Mouse (Mus musculus): ENCODE data around the gene Kalrn. TPM values are rescaled to one million over a fixed set of nuclear protein-coding genes. Genes with fewer than 3 reads are reported as not detected.

Gene Kalrn
- polyA plus RNA-seq, 1 experiment: 1.5 TPM

GRCm38 (mm10) chr16:34294568-34294967, 278.8 kb downstream of the Kalrn start:
- H3K27ac ChIP-seq (replicated peaks; ENCODE audit: low read depth, low read length): no peak overlapping the region
- no peak overlapping the region for H3K4me3 ChIP-seq (ENCODE audit: insufficient read depth, low read depth, low read length)
- no peaks in the 10 kb centered on the region for H3K4me1 ChIP-seq (ENCODE audit: control insufficient read depth, insufficient read depth, insufficient read length, low read length)

DNA sequence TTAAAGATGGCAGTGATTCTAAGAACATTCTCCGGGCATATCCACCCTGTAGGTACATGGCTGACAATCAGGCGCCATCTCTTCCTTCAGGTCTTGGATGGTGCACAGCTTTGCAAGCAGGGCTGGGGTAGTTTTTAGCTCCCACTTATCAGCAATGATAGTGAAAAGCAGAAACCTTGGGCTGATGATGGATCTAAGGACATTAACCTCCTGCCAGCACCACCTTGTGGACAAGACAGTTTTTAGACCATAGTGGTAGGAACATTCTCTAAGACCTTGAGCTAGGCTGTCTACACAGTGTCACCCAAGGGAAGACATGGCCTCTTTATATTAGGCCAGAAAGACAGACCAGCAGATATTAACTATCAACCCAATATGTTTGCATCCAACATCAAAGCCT, 279.7 kb downstream of the Kalrn start:
- Histone ChIP-seq H3K27ac (replicated peaks; ENCODE audit: low read depth, low read length) (no peak overlapping the region), H3K4me3 (ENCODE audit: insufficient read depth, low read depth, low read length) (no peak overlapping the region), H3K4me1 (ENCODE audit: control insufficient read depth, insufficient read depth, insufficient read length, low read length) (no peaks in the 10 kb centered on the region)

GRCm38 (mm10) chr16:34289583-34289982, 283.7 kb downstream of the Kalrn start:
- H3K27ac ChIP-seq (replicated peaks; ENCODE audit: low read depth, low read length): no peak overlapping the region
- no peaks in the 10 kb centered on the region for H3K4me1 ChIP-seq (ENCODE audit: control insufficient read depth, insufficient read depth, insufficient read length, low read length)
- H3K4me3 ChIP-seq (ENCODE audit: insufficient read depth, low read depth, low read length): no peak overlapping the region

DNA sequence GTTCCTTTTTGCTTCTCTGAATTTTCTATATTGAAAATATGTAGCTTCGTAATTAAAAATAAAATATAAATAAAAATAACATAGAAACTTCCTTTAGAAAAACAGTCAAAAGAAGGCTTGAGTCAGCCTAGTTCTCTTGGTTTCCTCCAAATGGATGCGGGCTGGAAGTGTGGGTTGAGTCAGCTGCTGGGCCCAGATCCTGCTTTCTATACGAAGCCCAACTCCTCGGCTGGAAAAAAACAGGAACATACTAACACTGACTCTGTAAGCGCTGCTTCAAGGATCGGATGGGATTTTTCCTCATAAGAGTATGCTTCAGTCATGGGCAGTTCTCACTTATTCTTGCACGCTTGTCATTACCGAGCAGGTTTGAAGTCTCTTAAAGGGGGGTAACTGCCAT, 291.3 kb downstream of the Kalrn start:
- no peaks in the 10 kb centered on the region for H3K4me1 ChIP-seq (ENCODE audit: control insufficient read depth, insufficient read depth, insufficient read length, low read length)
- no peak overlapping the region for H3K27ac ChIP-seq (replicated peaks; ENCODE audit: low read depth, low read length)
- H3K4me3 ChIP-seq (ENCODE audit: insufficient read depth, low read depth, low read length): no peak overlapping the region

DNA sequence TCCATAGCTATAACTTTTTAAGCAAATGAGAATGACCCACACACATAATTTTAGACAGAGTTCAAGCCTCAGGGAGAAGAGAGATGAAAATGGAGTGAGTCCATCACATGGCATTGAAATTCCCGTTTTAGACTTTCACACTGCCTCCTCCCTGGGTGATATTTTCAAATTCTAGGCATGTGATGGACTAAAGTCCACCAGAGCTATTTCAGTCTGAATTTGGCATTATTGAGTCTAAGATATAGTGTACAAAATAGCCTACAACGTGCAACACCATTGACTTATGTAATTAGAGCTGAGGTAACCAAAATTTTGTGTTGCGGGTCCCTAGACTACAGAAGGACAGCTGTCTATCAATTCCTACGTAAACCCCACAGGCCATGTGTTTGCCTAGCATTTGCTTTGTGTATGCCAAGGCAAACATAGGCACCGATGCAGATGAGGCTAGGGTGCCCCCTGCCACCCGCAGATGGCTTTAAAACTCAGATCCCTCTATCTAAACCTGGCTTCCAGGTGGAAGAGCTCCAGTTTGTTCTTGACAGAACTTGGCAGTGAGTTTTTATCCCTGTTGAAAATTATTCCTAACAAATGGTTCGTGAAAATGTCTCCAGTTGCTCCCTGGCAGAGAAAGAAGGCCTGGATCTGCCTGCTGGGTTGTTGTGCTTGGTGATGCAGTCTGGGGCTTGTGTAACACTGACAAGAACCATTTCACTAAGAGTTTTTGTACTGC, 293.5 kb downstream of the Kalrn start:
- Histone ChIP-seq H3K4me3 (ENCODE audit: insufficient read depth, low read depth, low read length) (no peak overlapping the region), H3K27ac (replicated peaks; ENCODE audit: low read depth, low read length) (no peak overlapping the region), H3K4me1 (ENCODE audit: control insufficient read depth, insufficient read depth, insufficient read length, low read length) (no peaks in the 10 kb centered on the region)

GRCm38 (mm10) chr16:34278249-34278790, 295.0 kb downstream of the Kalrn start:
- Histone ChIP-seq H3K4me3 (ENCODE audit: insufficient read depth, low read depth, low read length) (no peak overlapping the region), H3K27ac (replicated peaks; ENCODE audit: low read depth, low read length) (no peak overlapping the region), H3K4me1 (ENCODE audit: control insufficient read depth, insufficient read depth, insufficient read length, low read length) (peaks cover 2% of the 10 kb centered on the region; the same call in 1 of the 2 replicates)

DNA sequence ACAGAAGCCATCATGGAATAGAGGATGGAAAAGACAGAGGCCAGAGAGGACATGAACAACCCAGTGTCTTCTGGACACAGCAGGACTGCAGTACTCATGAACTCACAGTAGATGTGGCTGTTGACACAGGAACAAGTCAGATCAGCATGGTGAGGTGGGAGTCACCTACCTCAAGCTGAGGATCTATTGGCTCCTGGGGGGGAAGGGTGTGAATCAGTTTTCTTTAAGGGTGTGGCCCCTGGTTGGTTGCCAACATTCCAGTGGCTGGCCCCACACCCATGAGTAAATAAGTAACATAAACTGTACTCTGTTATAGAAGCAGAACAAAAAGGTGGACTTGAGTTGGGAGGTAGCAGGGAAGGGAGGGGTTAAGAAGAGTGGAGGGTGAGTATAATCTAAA, 298.7 kb downstream of the Kalrn start:
- Histone ChIP-seq H3K4me1 (ENCODE audit: control insufficient read depth, insufficient read depth, insufficient read length, low read length) (peaks cover 2% of the 10 kb centered on the region; the same call in 1 of the 2 replicates), H3K27ac (replicated peaks; ENCODE audit: low read depth, low read length) (no peak overlapping the region), H3K4me3 (ENCODE audit: insufficient read depth, low read depth, low read length) (no peak overlapping the region)

- H3K4me1 ChIP-seq (ENCODE audit: control insufficient read depth, insufficient read depth, insufficient read length, low read length): peaks cover 2% of the 10 kb centered on the region; the same call in 1 of the 2 replicates
- H3K4me3 ChIP-seq (ENCODE audit: insufficient read depth, low read depth, low read length): no peak overlapping the region
- no peak overlapping the region for H3K27ac ChIP-seq (replicated peaks; ENCODE audit: low read depth, low read length)
These were observed 301.9 kb downstream of the Kalrn start for GRCm38 (mm10) chr16:34271476-34271875.

GRCm38 (mm10) chr16:34270681-34271080, 302.7 kb downstream of the Kalrn start:
- Histone ChIP-seq H3K4me1 (ENCODE audit: control insufficient read depth, insufficient read depth, insufficient read length, low read length) (peaks cover 2% of the 10 kb centered on the region; the same call in 1 of the 2 replicates), H3K27ac (replicated peaks; ENCODE audit: low read depth, low read length) (no peak overlapping the region), H3K4me3 (ENCODE audit: insufficient read depth, low read depth, low read length) (no peak overlapping the region)

- Histone ChIP-seq H3K27ac (replicated peaks; ENCODE audit: low read depth, low read length) (no peak overlapping the region), H3K4me1 (ENCODE audit: control insufficient read depth, insufficient read depth, insufficient read length, low read length) (peaks cover 1% of the 10 kb centered on the region; the same call in 1 of the 2 replicates), H3K4me3 (ENCODE audit: insufficient read depth, low read depth, low read length) (no peak overlapping the region)
These were observed 303.7 kb downstream of the Kalrn start for GRCm38 (mm10) chr16:34269642-34270041.

DNA sequence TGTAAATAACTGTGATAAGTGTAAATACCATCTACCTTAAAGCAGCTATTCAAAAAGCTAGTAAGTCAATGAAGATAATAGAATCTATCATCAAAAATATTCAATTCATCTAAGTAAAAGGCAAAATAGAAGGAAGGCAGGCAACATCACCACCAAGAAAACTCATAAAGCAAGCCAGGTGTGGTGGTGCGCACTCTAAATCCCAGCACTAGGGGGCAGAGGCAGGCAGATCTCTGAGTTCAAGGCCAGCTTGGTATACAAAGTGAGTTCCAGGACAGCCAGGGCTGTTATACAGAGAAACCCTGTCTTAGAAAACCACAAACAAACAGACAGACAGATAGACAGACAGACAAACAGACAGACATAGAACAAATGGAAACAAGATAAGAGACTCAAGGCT, 305.6 kb downstream of the Kalrn start:
- H3K27ac ChIP-seq (replicated peaks; ENCODE audit: low read depth, low read length): no peak overlapping the region
- H3K4me1 ChIP-seq (ENCODE audit: control insufficient read depth, insufficient read depth, insufficient read length, low read length): no peaks in the 10 kb centered on the region
- no peak overlapping the region for H3K4me3 ChIP-seq (ENCODE audit: insufficient read depth, low read depth, low read length)

DNA sequence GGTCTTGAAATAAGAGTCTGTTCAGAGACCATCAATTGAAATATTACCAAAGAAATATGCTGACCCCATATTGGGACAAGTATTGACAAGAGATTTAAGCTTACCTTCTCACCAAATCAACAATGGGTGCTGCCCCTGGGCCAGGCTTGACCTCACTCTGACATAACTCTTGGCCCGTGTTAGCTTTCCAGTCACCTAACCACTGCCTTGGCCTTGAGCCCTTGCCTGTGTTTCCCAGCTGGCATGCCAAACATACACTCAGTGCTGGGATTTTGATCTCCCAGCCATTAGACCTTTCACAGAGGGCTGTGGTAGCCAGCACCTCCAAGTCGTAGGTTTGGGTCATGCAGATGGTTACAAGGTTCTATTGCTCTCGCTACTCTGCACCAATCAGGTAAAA, 308.7 kb downstream of the Kalrn start:
- Histone ChIP-seq H3K4me1 (ENCODE audit: control insufficient read depth, insufficient read depth, insufficient read length, low read length) (no peaks in the 10 kb centered on the region), H3K4me3 (ENCODE audit: insufficient read depth, low read depth, low read length) (no peak overlapping the region), H3K27ac (replicated peaks; ENCODE audit: low read depth, low read length) (no peak overlapping the region)

DNA sequence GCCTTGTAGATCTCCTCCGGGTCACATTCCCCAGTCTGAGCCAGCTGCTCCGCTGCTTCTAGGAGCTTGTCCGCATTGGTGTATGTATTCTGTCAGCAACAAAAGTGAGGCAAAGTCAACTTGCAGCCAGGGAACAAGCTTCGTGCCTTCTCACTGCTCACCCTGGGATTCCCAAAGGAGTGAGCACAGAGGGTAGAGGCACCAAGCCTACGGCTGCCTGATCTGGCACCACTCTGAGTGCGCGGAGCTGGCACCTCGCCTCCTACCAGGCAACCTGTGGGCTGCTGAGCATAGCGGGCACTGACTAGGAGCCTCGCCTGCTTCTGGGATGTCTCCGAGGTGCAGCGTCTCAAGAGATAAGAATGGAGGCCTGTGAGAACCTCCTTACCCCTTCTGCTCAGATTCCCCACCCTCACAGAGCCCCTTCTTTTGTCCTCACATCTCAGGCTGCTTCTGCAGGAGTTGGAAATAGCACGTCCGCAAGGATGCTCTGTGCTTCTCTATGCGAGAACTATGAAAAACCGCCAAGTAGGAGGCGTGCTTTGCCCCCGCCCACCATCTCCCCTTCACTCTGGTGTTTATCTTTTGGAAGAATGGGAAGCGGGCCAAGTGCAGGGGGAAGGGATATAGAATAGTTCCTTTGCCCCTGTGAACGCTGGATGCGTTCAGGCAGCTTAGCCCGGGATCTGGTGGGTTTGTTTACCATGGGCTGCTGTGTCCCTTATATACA, 310.4 kb downstream of the Kalrn start:
- Histone ChIP-seq H3K4me1 (ENCODE audit: control insufficient read depth, insufficient read depth, insufficient read length, low read length) (no peaks in the 10 kb centered on the region), H3K27ac (replicated peaks; ENCODE audit: low read depth, low read length) (no peak overlapping the region), H3K4me3 (ENCODE audit: insufficient read depth, low read depth, low read length) (no peak overlapping the region)

DNA sequence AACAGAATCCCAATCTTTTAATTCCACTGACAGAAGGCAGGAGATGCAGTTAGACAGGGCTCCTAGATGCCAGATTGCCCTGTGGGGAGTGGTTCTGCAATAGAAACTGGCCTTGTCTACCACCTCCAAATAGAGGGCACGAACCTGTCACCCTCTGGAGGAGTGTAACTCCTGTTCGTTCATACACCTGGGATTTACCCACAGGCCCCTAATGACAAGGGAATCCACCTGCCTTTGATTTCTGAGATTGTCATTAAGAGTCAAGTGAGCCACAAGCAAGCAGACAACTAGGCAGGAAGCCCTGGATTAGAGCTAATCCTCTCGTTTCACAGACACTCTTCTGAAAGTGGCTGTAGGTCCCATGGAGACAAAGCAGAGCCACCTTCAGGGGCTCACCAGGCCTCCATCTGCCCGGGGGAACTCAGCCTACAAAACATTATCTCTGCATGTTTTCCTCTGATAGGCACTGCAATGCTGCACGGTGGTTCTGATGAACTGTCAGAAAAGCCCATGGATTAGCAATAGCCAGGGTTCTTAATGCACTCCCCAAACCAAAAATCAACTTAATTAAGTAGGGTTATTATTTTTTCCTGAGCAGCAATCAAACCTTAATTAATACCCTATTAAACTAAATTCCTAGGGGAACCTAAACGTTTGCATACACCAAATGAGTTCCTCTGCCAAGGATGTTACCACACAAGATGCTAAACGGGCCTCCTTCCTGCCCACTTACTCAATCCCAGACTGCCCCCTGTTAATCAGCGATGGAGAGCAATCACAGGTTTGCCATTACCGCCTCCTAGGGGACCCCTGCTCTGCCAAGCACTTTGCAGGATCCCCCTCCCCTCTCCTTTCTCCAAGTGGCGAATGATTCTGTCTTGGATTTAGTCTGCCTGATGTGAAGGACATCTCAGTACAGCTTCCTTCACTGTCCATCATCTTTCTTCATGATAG, 312.1 kb downstream of the Kalrn start:
- no peak overlapping the region for H3K27ac ChIP-seq (replicated peaks; ENCODE audit: low read depth, low read length)
- H3K4me3 ChIP-seq (ENCODE audit: insufficient read depth, low read depth, low read length): no peak overlapping the region
- no peaks in the 10 kb centered on the region for H3K4me1 ChIP-seq (ENCODE audit: control insufficient read depth, insufficient read depth, insufficient read length, low read length)

DNA sequence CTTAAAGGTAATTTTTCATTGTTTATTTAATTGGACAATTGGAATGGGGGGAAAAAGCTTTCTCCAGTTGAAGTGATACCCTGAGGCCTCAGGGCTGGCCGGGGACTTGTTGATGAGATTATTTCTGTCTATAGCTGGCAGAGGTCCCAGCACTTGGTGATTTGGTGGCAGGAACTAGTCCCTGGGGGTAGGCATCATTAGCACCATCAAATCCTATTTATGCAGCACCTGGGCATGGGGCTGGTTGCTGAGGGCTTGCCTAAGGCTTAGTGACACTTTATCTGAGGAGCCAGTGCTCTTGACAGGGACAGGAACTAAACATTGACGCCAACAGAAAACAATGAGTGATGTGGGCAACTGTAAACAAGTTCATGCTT, 318.7 kb downstream of the Kalrn start:
- Histone ChIP-seq H3K4me1 (ENCODE audit: control insufficient read depth, insufficient read depth, insufficient read length, low read length) (no peaks in the 10 kb centered on the region), H3K4me3 (ENCODE audit: insufficient read depth, low read depth, low read length) (no peak overlapping the region), H3K27ac (replicated peaks; ENCODE audit: low read depth, low read length) (no peak overlapping the region)

Measured in brown adipose tissue, adult 24 weeks (tissue).